Mouse (Mus musculus) splenic B cell, adult 2 months (primary cell): ENCODE data around the gene Rrp7a.

ENCODE experiments used
- DNase-seq: peaks from one replicate; pipeline ENCODE4 v3.0.0-alpha.2; 2011; ENCODE audit warnings: low read depth, low spot score
- H3K27me3 ChIP-seq: 2 replicates; pipeline ENCODE4 v1.6.1; 2012; ENCODE audit warnings: mild to moderate bottlenecking, low read length, moderate library complexity, mixed read lengths; ENCODE audit not compliant: control insufficient read depth, poor library complexity, insufficient read depth, severe bottlenecking
- H3K36me3 ChIP-seq: 2 replicates; pipeline ENCODE4 v1.6.1; 2012; ENCODE audit warnings: mild to moderate bottlenecking, low read length, moderate library complexity, mixed read lengths; ENCODE audit not compliant: control insufficient read depth, poor library complexity, insufficient read depth, severe bottlenecking

Rrp7a gene

DNA sequence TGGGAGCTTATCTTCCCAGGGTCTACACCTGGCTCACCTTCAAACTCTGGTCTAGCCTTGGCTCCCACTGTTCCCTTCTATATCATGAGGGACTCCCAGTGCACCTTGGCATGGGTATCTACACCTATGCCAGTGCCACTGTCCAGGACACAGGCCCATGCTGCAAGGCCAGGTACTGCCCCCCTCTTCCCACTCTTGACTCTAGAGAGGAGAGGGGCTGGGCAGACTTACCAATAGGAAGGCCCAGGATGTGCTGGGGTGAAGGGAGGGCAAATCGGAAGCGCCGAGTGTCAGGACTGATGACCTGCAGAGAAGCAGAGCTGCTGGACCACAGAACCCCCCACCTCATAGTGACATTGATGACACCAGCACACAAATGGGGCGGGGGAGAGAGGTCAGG is 39.4 kb upstream of the Rrp7a start:
- no peak for DNase-seq
- Histone ChIP-seq H3K36me3 (peaks cover 4% of the 10 kb centered on the region), H3K27me3 (no peaks in the 10 kb centered on the region)

DNA sequence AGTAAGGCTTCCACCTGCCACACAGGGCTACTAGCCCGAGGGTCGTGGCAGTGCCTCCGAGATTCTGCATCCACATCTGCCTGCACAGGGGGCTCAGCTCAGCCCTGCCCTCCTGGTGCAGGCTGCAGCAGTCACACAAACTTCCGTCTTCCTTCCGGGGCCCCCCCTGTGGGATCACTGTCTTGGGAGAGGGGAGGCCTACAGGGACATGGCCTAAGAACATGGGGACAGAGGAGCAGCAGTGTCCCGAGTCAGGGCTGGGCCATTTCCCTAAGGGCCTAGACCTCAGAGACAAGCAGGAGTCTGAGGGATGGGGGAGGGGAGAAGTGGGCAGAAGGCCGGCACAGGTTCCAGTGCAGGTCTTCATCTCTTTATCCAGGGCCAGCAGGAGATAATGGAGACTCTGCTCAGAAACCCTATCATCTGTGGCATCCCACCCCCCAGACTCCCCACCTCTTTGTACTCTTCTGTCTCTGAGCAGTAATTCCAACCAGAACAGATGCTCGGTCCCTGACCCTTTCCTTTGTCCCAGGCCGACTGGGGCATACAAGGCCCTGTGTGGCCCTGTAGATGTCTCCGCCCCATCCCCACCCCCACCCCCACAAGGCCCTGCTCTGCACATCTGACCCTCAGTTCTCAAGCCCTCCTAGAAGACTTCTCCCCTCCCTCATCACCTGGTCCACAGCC is 38.6 kb upstream of the Rrp7a start:
- H3K36me3 ChIP-seq = peaks cover 4% of the 10 kb centered on the region
- no peaks in the 10 kb centered on the region for H3K27me3 ChIP-seq
- DNase-seq = no peak

DNA sequence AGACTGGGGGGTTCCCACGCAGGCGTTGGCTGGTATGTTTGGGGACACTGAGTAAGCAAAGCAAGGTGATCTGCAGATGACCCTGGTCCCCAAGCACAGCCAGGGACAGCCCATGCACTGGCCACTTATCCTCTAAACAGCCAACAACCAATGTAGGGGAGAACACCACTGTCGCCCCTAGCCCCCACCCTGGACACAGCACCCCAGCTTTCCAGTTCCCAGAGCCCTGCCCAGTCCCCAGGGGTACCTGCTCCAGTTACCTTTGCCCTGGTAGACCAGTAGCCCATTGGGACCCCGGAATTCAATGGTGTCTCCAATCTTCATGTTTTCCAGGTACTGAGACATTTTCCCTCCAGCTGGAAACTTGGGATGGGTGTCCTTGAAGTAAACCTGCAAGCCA is 38.0 kb upstream of the Rrp7a start:
- Histone ChIP-seq H3K27me3 (no peaks in the 10 kb centered on the region), H3K36me3 (peaks cover 4% of the 10 kb centered on the region)
- DNase-seq = no peak

DNA sequence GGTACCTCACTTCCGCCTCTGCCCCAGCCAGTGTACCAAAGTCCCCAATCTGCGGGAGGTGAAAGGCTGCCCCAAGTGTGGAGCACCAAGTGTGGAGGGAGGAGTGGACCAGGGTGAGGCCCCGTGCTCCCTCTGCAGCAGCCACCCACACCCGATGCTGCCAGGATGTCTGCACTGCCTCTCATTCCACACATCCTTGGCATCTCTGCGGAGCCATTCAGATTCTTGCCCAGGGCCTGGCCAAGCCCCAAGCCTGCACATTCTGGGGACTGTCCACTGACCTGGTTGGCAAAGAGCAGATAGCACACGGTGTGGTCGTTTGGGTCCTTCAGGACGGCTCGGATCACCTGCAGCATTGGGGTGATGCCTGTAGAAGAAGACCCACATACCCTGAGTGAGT is 37.2 kb upstream of the Rrp7a start:
- peaks cover 4% of the 10 kb centered on the region for H3K36me3 ChIP-seq
- no peak for DNase-seq

DNA sequence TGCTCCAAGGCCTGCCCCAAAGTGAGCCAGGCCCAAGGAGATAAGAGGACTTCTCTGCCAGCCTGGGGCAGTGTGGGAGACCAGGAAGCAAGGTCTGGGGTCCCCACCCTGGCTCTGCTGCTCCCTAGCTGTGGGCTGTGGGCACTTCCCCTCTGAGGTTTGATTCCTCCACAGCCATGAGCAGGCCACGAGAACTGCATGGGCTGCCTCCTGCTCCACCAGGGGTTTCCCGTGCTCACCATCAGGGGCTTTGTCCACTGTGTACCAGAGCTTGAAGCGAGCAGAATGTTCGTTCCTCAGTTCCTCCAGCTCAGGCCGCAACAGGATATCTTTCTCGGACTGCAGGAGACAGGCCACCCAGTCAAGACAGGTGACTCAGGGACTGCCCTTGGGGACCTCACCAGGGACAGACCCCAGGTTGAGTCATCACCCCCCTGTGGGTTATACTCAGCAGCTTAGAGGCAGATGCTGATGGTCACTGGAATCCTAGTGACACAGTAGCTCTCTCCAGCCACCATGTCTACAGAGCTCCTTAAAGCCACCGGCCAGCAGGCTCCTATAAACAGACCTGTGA is 36.1 kb upstream of the Rrp7a start:
- DNase-seq = no peak
- peaks cover 3% of the 10 kb centered on the region for H3K36me3 ChIP-seq
- no peaks in the 10 kb centered on the region for H3K27me3 ChIP-seq

More for the DNA sequence above, 37.2 kb upstream of the Rrp7a start:
- no peaks in the 10 kb centered on the region for H3K27me3 ChIP-seq

DNA sequence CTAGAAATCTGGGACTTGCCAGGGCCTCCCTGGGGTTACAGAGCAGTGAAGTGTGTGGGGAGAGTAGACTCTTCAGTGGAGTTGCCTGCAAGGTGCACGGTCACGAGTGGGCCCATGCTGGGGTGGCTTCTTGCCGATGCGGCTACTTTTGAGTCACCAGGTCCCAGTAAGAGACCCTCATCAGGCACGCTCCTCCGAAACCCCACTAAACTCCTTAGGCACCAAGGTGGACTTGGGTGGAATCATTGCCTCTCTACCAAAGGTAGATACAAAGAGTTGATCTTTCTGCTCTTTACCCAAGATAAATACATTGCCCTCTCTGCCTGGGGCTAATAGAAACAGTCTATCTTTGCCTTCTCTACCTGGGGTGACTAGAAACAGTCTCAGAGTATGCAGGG is 35.1 kb upstream of the Rrp7a start:
- DNase-seq = no peak
- H3K36me3 ChIP-seq = peaks cover 3% of the 10 kb centered on the region
- H3K27me3 ChIP-seq = no peaks in the 10 kb centered on the region

DNA sequence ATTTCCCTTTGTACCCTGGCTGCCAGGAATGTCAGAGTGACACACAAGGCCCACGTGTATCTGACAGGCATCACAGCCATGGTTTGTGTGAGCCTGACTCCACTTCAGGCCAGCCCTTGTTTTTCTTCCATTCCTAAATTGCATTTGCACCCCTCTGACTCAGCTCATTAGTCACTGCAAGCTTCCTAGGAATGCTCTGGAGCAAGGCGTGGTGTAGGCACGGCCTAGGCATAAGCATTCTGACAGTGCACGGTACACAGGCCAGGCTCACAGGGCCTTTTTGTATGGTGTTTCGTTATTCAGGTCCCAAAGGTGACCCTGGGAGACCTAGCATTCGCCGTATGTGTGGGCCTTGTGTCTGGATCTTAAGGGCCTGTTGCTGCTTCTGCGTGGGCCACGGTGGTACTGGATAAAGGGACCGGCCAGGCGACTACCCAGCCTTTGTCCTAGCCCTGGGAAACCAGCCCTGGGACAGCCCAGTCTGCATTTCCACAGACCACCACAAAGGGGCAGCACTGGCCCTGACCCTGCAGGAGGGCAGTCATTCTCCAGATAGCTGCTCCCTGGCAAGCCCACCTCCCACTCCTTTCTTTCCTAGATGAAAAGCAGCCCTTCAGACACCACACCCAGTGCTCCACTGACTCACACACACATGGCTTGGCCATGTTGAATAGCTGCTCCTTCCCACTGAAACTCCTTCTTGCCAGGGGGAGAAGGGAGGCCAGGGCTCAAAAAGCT is 34.5 kb upstream of the Rrp7a start:
- H3K27me3 ChIP-seq = no peaks in the 10 kb centered on the region
- peak; percentile 65 for DNase-seq
- peaks cover 3% of the 10 kb centered on the region for H3K36me3 ChIP-seq

DNA sequence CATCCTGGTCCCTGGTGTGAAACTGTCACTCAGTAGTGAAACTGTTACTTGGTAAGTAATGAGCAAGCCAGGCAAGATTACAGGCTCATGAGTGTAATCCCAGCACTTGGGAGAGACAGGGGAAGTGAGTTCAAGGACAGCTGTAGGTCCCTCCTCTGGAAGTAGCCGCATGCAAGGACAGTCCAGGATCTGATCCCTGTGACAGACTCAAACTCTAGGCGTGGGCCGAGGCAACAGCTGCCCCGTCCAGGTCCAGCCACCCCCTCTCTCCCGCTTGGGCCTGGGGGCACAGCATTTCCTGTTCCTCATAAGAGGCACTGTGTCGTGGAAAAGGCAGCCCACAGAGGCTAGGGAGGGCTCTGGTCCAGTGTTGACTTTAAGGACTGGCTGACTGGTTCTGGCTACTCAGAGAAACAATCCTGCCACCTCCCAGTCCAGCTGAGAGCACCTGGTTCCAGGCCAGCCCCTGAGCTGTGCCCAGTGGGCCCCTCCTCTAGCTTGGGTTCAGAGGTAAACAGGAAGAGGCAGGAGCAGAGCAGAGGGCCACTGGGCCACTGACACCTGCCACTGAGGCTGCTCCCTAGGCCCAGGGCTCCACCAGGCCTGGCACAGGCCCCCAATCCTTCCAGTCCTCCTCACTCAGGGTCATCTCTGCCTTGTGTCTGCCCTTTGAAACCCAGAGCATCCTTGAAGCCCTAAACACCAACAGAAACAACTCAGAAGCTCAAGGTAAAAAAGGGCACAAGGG is 33.2 kb upstream of the Rrp7a start:
- Histone ChIP-seq H3K36me3 (peaks cover 3% of the 10 kb centered on the region), H3K27me3 (no peaks in the 10 kb centered on the region)
- DNase-seq = no peak

DNA sequence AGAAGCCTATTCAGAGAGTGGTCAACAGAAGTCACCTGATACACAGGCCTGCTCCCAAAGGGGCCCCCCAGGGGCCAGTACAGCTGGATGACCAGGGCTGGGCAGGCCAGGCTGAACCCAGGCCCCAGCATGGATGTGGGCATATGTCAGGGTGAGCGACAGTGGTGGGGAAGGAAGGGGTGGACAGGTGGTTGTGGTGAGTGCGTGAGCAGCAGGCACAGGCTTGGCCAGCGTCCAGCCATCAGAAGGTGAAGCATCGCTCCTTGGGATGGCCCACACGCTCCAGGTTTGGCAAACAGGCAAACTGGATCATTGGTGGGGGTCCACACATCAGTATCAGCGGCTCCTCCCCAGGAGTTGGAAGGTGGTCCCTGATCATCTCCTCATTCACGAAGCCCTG is 31.7 kb upstream of the Rrp7a start:
- no peak for DNase-seq
- no peaks in the 10 kb centered on the region for H3K27me3 ChIP-seq
- H3K36me3 ChIP-seq = no peaks in the 10 kb centered on the region; the same call in 1 of the 2 replicates

DNA sequence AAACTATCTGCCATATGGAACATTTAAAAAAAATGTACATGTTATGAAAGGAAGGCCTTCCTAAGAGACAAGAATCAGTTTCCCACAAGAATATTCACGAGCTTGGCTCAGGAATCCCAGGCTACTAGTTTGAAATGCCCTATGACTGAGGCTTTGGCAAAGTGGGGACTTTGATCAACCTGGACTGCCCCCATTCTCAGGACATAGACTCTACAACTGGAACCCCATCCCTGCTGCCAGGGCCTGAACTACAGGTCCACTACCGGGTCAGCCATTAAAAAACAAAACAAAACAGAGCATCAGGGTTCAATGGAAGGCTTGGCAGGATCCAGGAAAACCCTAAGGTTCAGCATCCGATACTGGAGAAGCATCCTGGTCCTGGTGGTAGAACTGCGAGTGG is 28.1 kb upstream of the Rrp7a start:
- no peaks in the 10 kb centered on the region for H3K27me3 ChIP-seq
- no peak for DNase-seq
- H3K36me3 ChIP-seq = no peaks in the 10 kb centered on the region

DNA sequence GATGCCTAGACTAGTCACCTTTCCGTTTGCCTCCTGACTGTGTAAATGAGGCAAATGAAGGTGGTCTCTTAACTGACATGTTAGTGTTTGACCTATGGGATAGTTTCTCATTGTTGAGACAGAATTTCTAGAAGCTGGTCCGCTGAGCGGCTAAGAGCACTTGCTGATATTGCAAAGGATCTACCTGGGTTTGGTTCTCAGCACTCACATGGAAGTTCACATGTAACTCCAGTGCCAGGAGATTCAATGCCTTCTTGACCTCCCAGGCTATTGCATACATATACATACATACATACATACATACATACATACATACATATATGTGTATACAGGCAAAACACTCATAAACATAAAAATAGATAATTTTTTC is 27.5 kb upstream of the Rrp7a start:
- H3K36me3 ChIP-seq = no peaks in the 10 kb centered on the region
- no peak for DNase-seq

DNA sequence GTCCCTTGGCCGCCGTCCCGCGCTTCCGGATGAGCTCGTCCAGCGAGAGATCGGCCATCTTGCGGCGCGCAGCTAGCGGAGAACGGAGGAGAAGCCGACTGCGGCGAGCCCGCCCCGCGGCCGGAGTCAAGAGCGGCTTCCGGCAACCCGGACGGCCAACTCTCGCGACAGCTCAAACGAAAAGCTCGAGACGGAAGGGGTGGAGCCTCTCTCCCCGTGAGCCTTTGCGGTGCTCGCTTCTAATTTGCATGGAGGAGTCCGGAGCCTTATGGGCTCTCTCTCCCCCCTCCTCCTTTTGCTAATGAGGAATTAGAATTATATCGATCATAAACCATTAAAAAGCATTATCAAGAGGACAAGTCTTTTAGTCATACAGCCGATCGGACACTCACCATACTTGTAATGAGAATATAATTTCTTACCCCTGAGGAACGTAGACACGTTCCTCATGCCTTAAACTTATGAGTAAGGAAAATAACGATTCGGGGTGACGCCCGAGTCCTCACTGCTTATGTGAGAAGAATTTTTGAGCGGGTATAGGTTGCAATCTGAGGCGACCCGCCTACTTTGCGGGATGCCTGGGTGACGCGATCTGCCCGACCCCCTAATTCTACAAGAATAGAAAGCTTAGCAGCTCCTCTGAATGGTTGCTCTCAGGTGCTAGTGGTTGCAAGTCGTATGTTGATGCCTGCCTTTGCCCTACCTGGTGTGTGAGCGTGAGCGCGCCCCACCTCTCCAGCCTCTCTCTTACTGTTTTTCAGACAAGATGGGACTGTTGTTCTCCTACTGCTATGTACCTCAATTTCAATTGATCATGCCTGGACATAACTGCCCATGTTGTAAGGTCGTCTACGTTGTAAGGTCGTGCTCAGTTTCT is 26.8 kb upstream of the Rrp7a start, which contains the start of gene Poldip3:
Gene Poldip3 (minus strand): TSS at position 189 of the 877 bp plus-strand sequence.
- Histone ChIP-seq H3K27me3 (no peaks in the 10 kb centered on the region), H3K36me3 (no peaks in the 10 kb centered on the region)
- DNase-seq = peak; percentile 99

More for the DNA sequence above, 27.5 kb upstream of the Rrp7a start:
- no peaks in the 10 kb centered on the region for H3K27me3 ChIP-seq

DNA sequence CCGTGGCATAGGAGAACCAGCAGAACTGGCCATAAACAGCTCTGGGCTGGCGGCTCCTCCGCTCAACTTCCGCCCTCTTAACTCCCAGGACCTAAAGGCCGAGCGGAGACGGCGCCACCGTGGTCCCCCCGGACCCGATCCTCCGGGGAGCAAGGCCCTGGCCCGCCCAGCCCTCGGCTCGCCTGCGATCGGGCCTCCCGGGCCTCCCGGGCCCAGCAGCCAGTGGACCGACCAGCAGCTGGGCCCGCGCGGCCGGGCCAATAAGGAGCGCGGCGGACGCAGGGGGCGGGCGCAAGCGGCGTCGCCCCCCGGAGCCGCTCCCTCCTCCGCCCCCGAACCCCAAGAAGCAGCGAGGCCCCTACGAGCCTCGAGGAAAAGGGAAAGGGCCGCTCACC is 26.2 kb upstream of the Rrp7a start:
- Histone ChIP-seq H3K27me3 (no peaks in the 10 kb centered on the region), H3K36me3 (no peaks in the 10 kb centered on the region)
- DNase-seq = no peak

DNA sequence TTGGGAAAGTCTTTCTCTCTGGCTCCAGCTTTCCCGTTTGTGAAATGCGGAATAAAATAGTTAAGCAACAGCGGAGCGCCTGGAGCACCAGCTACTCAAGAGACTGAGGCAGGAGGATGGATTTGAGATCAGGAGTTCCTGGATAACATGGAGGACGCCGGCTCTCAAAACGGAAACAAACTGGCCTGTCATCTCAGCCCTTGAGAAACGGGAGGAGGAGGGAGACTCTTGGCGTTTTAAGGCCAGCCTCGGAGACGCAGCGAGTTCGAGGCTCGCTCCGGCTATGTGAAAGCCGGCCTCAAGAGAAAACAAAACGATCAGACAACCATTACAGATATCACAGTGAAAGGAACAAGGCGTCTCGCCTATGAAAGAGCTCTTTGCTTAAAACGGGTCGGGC is 25.8 kb upstream of the Rrp7a start:
- no peak for DNase-seq
- no peaks in the 10 kb centered on the region for H3K36me3 ChIP-seq
- no peaks in the 10 kb centered on the region for H3K27me3 ChIP-seq
